Mouse (Mus musculus): ENCODE measurements around the gene Cep250. TPM values are rescaled to one million over a fixed set of nuclear protein-coding genes. Genes with fewer than 3 reads are reported as not detected.
A peak's percentile ranks its signal among the peaks of the same experiment; 100 is the strongest.

The Cep250 gene
- total and polyA plus RNA-seq, 3 experiments, result 12.8 to 16.4 TPM; not detected in 1

DNA sequence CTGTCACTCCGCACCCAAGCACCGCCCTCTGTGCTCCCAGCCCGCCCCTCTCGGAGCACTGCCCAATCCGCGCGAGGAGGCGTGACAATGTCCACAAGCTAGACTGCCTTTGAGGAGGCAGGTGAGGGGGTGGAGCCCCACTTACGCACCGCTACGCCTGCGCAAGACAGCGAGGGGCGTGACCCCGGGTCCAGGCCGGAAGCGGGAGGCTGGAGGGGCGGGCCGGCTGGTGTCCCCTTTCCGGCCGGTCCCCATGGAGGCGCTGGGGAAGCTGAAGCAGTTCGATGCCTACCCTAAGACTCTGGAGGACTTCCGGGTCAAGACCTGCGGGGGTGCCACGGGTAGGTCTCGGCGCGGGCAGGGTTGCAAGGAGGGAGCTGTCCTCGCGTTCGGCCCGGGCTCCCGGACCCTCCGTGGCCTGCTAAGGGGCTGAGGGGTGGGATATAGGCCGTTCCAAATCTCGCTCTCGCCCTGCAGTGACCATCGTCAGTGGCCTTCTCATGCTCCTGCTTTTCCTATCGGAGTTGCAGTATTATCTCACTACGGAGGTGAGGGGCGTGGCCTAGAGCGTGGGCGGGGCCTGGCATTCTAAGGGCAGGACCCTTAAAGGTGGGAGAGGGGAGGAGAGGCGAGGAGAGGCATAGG is 51.8 kb downstream of the Cep250 start, which contains the start of the genes 6430550D23Rik and Ergic3:
6430550D23Rik (minus strand) TSS at position 90 of the 645 bp plus-strand sequence.
Ergic3 (plus strand) TSS at position 158 of the 645 bp plus-strand sequence.
- DNase-seq (ENCODE audit: low read depth, low spot score), result peak; percentile 99
- TF ChIP-seq ELF1 (IDR thresholded peaks at IDR 0.05; ENCODE audit: low read depth, low read length), result peak; percentile 86
- TF ChIP-seq USF1 (IDR thresholded peaks at IDR 0.05; ENCODE audit: low read depth, low read length), result peak; percentile 61
- TF ChIP-seq RCOR1 (IDR thresholded peaks at IDR 0.05; ENCODE audit: low read depth, low read length), result no peak
- TF ChIP-seq SIN3A (IDR thresholded peaks at IDR 0.05; ENCODE audit: low read length), result peak; percentile 63
- peak; percentile 10; the same call in 1 of the 2 replicates for TF ChIP-seq TCF12 (IDR thresholded peaks at IDR 0.05; ENCODE audit: low read depth, low read length)
- no peak for TF ChIP-seq MEF2A (IDR thresholded peaks at IDR 0.05; ENCODE audit: extremely low read depth, insufficient replicate concordance, low read depth, low read length, poor library complexity, severe bottlenecking)
- TF ChIP-seq ETS1 (IDR thresholded peaks at IDR 0.05; ENCODE audit: low read depth, low read length), result no peak
- TF ChIP-seq HCFC1 (IDR thresholded peaks at IDR 0.05; ENCODE audit: low read depth, low read length), result peak; percentile 80
- no peak for TF ChIP-seq UBTF (IDR thresholded peaks at IDR 0.05; ENCODE audit: borderline replicate concordance, insufficient read depth, low read depth, low read length)
- peak; percentile 100; the same call in 1 of the 2 replicates for TF ChIP-seq NRF1 (IDR thresholded peaks at IDR 0.05; ENCODE audit: insufficient read depth, low read depth, low read length, poor library complexity, severe bottlenecking)
- TF ChIP-seq MAX (IDR thresholded peaks at IDR 0.05; ENCODE audit: low read length), result peak; percentile 55; the same call in 1 of the 2 replicates
- peak; percentile 71 for TF ChIP-seq NELFE (IDR thresholded peaks at IDR 0.05; ENCODE audit: low read depth, low read length)
- TF ChIP-seq CTCF (IDR thresholded peaks at IDR 0.05 in 2 of 3, conservative IDR thresholded peaks at IDR 0.05 in 1 of 3; ENCODE audit: control insufficient read depth in 1 of 3, insufficient read depth in 1 of 3, low read depth in 2 of 3, low read length in 3 of 3, poor library complexity in 1 of 3, severe bottlenecking in 1 of 3), result no peak
- TF ChIP-seq POLR2A (IDR thresholded peaks at IDR 0.05; ENCODE audit: control insufficient read depth in 1 of 2, insufficient read depth in 1 of 2, low read depth in 1 of 2, low read length in 2 of 2, poor library complexity in 1 of 2), result peak; percentile 72 to 77; a peak in 3 of 4 replicates
- no peak for TF ChIP-seq MAZ (IDR thresholded peaks at IDR 0.05; ENCODE audit: low read depth, low read length)
- peak; percentile 42; the same call in 1 of the 2 replicates for TF ChIP-seq TBP (IDR thresholded peaks at IDR 0.05; ENCODE audit: low read depth, low read length)
- H3K4me1 ChIP-seq (ENCODE audit: control insufficient read depth in 1 of 2, insufficient read depth in 2 of 2, low read length in 2 of 2), result peaks cover 0 to 6% of the 10 kb centered on the region in 2 experiments; a peak in 1 of 4 replicates
- no peaks in the 10 kb centered on the region for H3K9me3 ChIP-seq (replicated peaks; ENCODE audit: insufficient read depth, low read length)
- H3K27ac ChIP-seq (ENCODE audit: control insufficient read depth, low read depth, low read length), result peak within 1 kb of the TSS; percentile 36
- peak within 1 kb of the TSS; percentile 84 to 97 for H3K4me3 ChIP-seq (ENCODE audit: control insufficient read depth in 1 of 2, insufficient read depth in 1 of 2, low read depth in 2 of 2, low read length in 2 of 2)
- peak within 1 kb of the TSS; percentile 77 for H3K9ac ChIP-seq (ENCODE audit: control insufficient read depth, low read depth, low read length, poor library complexity, severe bottlenecking)
- peaks cover 6% of the 10 kb centered on the region for H3K79me2 ChIP-seq (ENCODE audit: control insufficient read depth, insufficient read depth, low read length, poor library complexity)
- H3K27me3 ChIP-seq (ENCODE audit: control insufficient read depth in 1 of 2, insufficient read depth in 2 of 2, low read length in 2 of 2), result no peaks in the 10 kb centered on the region
- peaks cover 0 to 4% of the 10 kb centered on the region in 2 experiments; a peak in 3 of 4 replicates for H3K36me3 ChIP-seq (ENCODE audit: control insufficient read depth in 1 of 2, insufficient read depth in 2 of 2, low read length in 2 of 2)

DNA sequence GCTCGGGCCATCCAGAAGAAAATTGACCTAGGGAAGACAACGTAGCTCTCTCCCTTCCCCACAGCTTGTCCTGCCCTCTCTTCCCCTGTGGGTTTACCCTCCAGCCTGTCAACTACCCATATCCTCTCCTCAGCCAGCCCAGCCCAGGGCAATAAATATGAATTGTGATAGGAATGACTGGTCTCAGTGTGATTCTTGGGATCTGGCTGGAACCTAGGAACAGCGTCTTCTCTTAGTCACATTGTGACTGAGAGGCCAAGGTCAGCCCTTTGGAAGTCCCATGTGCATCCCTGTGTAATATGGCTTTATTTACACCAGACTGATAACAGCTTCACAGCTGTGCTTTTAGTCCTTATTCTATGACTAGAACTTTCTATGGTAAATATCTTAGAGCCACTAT is 61.8 kb downstream of the Cep250 start:
- Histone ChIP-seq H3K9me3 (replicated peaks; ENCODE audit: insufficient read depth, low read length) (no peaks in the 10 kb centered on the region), H3K36me3 (ENCODE audit: control insufficient read depth in 1 of 2, insufficient read depth in 2 of 2, low read length in 2 of 2) (peaks cover 1 to 20% of the 10 kb centered on the region in 2 experiments; a peak in 3 of 4 replicates), H3K79me2 (ENCODE audit: control insufficient read depth, insufficient read depth, low read length, poor library complexity) (no peaks in the 10 kb centered on the region), H3K9ac (ENCODE audit: control insufficient read depth, low read depth, low read length, poor library complexity, severe bottlenecking) (no peak overlapping the region), H3K27ac (ENCODE audit: control insufficient read depth, low read depth, low read length) (no peak overlapping the region), H3K27me3 (ENCODE audit: control insufficient read depth in 1 of 2, insufficient read depth in 2 of 2, low read length in 2 of 2) (no peaks in the 10 kb centered on the region), H3K4me1 (ENCODE audit: control insufficient read depth in 1 of 2, insufficient read depth in 2 of 2, low read length in 2 of 2) (peaks cover 5 to 26% of the 10 kb centered on the region in 2 experiments), H3K4me3 (ENCODE audit: control insufficient read depth in 1 of 2, insufficient read depth in 1 of 2, low read depth in 2 of 2, low read length in 2 of 2) (no peak overlapping the region)
- TF ChIP-seq HCFC1 (IDR thresholded peaks at IDR 0.05; ENCODE audit: low read depth, low read length) (no peak), NELFE (IDR thresholded peaks at IDR 0.05; ENCODE audit: low read depth, low read length) (no peak), EP300 (IDR thresholded peaks at IDR 0.05; ENCODE audit: low read depth in 1 of 2, low read length in 2 of 2) (no peak), UBTF (IDR thresholded peaks at IDR 0.05; ENCODE audit: borderline replicate concordance, insufficient read depth, low read depth, low read length) (no peak), KAT2A (conservative IDR thresholded peaks at IDR 0.05; ENCODE audit: low read depth, low read length) (no peak), ZNF384 (IDR thresholded peaks at IDR 0.05; ENCODE audit: low read depth, low read length) (no peak), GABPA (IDR thresholded peaks at IDR 0.05; ENCODE audit: low read depth, low read length) (no peak), ZMIZ1 (IDR thresholded peaks at IDR 0.05; ENCODE audit: low read depth, low read length) (no peak), NRF1 (IDR thresholded peaks at IDR 0.05; ENCODE audit: insufficient read depth, low read depth, low read length, poor library complexity, severe bottlenecking) (no peak), CTCF (IDR thresholded peaks at IDR 0.05 in 2 of 3, conservative IDR thresholded peaks at IDR 0.05 in 1 of 3; ENCODE audit: control insufficient read depth in 1 of 3, insufficient read depth in 1 of 3, low read depth in 2 of 3, low read length in 3 of 3, poor library complexity in 1 of 3, severe bottlenecking in 1 of 3) (no peak), MAX (IDR thresholded peaks at IDR 0.05; ENCODE audit: low read length) (no peak), TCF12 (IDR thresholded peaks at IDR 0.05; ENCODE audit: low read depth, low read length) (no peak), BHLHE40 (IDR thresholded peaks at IDR 0.05; ENCODE audit: borderline replicate concordance, low read depth, low read length) (no peak), MAZ (IDR thresholded peaks at IDR 0.05; ENCODE audit: low read depth, low read length) (no peak), RAD21 (IDR thresholded peaks at IDR 0.05; ENCODE audit: low read depth, low read length) (no peak), CHD1 (IDR thresholded peaks at IDR 0.05; ENCODE audit: low read depth, low read length) (no peak), MXI1 (IDR thresholded peaks at IDR 0.05; ENCODE audit: low read depth, low read length) (no peak), TAL1 (IDR thresholded peaks at IDR 0.05; ENCODE audit: low read length) (no peak), E2F4 (IDR thresholded peaks at IDR 0.05; ENCODE audit: borderline replicate concordance, low read depth, low read length) (no peak), USF1 (IDR thresholded peaks at IDR 0.05; ENCODE audit: low read depth, low read length) (no peak)
- DNase-seq (ENCODE audit: low read depth, low spot score), result no peak
